Mouse (Mus musculus) embryonic fibroblast, embryonic 13.5 days (primary cell): Measurements from ENCODE around the gene Ncapd2.

Experiments used
- CTCF ChIP-seq: IDR thresholded peaks from 2 replicates; pipeline ENCODE4 v1.5.1; 2011; ENCODE audit warnings: mild to moderate bottlenecking, control low read depth, low read length, moderate library complexity, borderline replicate concordance; ENCODE audit not compliant: insufficient read depth
- POLR2A ChIP-seq: IDR thresholded peaks from 2 replicates; pipeline ENCODE4 v1.6.1; 2011; ENCODE audit warnings: low read depth, mild to moderate bottlenecking, control low read depth, low read length, moderate library complexity

- TF ChIP-seq CTCF (no peak), POLR2A (no peak)
These were observed 59.0 kb downstream of the Ncapd2 start for GRCm38 (mm10) chr6:125132470-125132869.
